Mouse (Mus musculus): ENCODE data around the gene Ctnna3. TPM values are rescaled to one million over a fixed set of nuclear protein-coding genes. Genes with fewer than 3 reads are reported as not detected.
"Not testable (repeated sequence)": the region's sequence is repeated elsewhere in the genome, so short reads cannot be mapped to it uniquely, and the experiment has no call there.

Gene Ctnna3
- total RNA-seq, 4 experiments from 2014 or later: 0.52 to 1.9 (median 0.89) TPM

GRCm38 (mm10) chr10:64224007-64224406 is 794.1 kb downstream of the Ctnna3 start:
- no peak for DNase-seq

- DNase-seq: no peak
Measured at GRCm38 (mm10) chr10:64224424-64224823, 794.5 kb downstream of the Ctnna3 start.

GRCm38 (mm10) chr10:64225826-64226225 is 795.9 kb downstream of the Ctnna3 start:
- not testable (repeated sequence) for DNase-seq

GRCm38 (mm10) chr10:64243421-64243820 is 813.5 kb downstream of the Ctnna3 start:
- DNase-seq: no peak

GRCm38 (mm10) chr10:64268156-64268555 is 838.3 kb downstream of the Ctnna3 start:
- no peak for DNase-seq

- DNase-seq: no peak
Measured at GRCm38 (mm10) chr10:64275143-64275542, 845.2 kb downstream of the Ctnna3 start.

- DNase-seq: no peak
Measured at GRCm38 (mm10) chr10:64278836-64279235, 848.9 kb downstream of the Ctnna3 start.

- no peak for DNase-seq
Measured at GRCm38 (mm10) chr10:64305802-64306201, 875.9 kb downstream of the Ctnna3 start.

- no peak for DNase-seq
Measured at GRCm38 (mm10) chr10:64311622-64312292, 881.9 kb downstream of the Ctnna3 start.

- DNase-seq: no peak
Measured at GRCm38 (mm10) chr10:64320332-64320731, 890.4 kb downstream of the Ctnna3 start.

- no peak for DNase-seq
Measured at GRCm38 (mm10) chr10:64342702-64343379, 912.9 kb downstream of the Ctnna3 start.

GRCm38 (mm10) chr10:64373288-64373687 is 943.4 kb downstream of the Ctnna3 start:
- DNase-seq: no peak

- no peak for DNase-seq
Measured at GRCm38 (mm10) chr10:64377751-64378150, 947.9 kb downstream of the Ctnna3 start.

- DNase-seq: no peak
Measured at GRCm38 (mm10) chr10:64396579-64396978, 966.7 kb downstream of the Ctnna3 start.

- DNase-seq: not testable (repeated sequence)
Measured at GRCm38 (mm10) chr10:64418396-64418795, 988.5 kb downstream of the Ctnna3 start.

GRCm38 (mm10) chr10:64438736-64439135 is 1008.8 kb downstream of the Ctnna3 start:
- DNase-seq: no peak

GRCm38 (mm10) chr10:64448624-64449023 is 1018.7 kb downstream of the Ctnna3 start:
- no peak for DNase-seq

- no peak for DNase-seq
Measured at GRCm38 (mm10) chr10:64483281-64483680, 1053.4 kb downstream of the Ctnna3 start.

- no peak for DNase-seq
Measured at GRCm38 (mm10) chr10:64489471-64489870, 1059.6 kb downstream of the Ctnna3 start.

- no peak for DNase-seq
Measured at GRCm38 (mm10) chr10:64543647-64544046, 1113.7 kb downstream of the Ctnna3 start.

- DNase-seq: no peak
Measured at GRCm38 (mm10) chr10:64544389-64544788, 1114.5 kb downstream of the Ctnna3 start.

GRCm38 (mm10) chr10:64571311-64571710 is 1141.4 kb downstream of the Ctnna3 start:
- no peak for DNase-seq

GRCm38 (mm10) chr10:64588116-64588515 is 1158.2 kb downstream of the Ctnna3 start:
- DNase-seq: no peak

- no peak for DNase-seq
Measured at GRCm38 (mm10) chr10:64636760-64637159, 1206.9 kb downstream of the Ctnna3 start.

Measured in adrenal gland, adult 8-10 months (tissue).